Mouse (Mus musculus) megakaryocyte, embryonic 14.5 days (primary cell): ENCODE data around the gene Lzts2. TPM values are rescaled to one million over a fixed set of nuclear protein-coding genes. Genes with fewer than 3 reads are reported as not detected.

Experiments
- H3K27me3 ChIP-seq: replicated peaks from 2 replicates; pipeline ENCODE3; 2012; ENCODE audit warnings: inconsistent platforms
- H3K36me3 ChIP-seq: replicated peaks from 2 replicates; pipeline ENCODE3; 2012; ENCODE audit warnings: low read length, inconsistent platforms, mixed read lengths
- H3K4me1 ChIP-seq: 2 replicates; pipeline ENCODE4 v1.6.1; 2012; ENCODE audit warnings: inconsistent platforms
- H3K4me3 ChIP-seq: replicated peaks from 2 replicates; pipeline ENCODE3; 2012; ENCODE audit warnings: moderate library complexity, mild to moderate bottlenecking, inconsistent platforms
- H3K9me3 ChIP-seq: 2 replicates; pipeline ENCODE4 v1.6.1; 2012; ENCODE audit warnings: inconsistent platforms
- FLI1 ChIP-seq: IDR thresholded peaks from 2 replicates; pipeline ENCODE4 v1.6.1; 2012; ENCODE audit warnings: low read length, inconsistent platforms, mixed read lengths
- GATA1 ChIP-seq: IDR thresholded peaks from 3 replicates; pipeline ENCODE4 v1.6.1; 2012; ENCODE audit warnings: mixed read lengths, low read length, inconsistent platforms, borderline replicate concordance
- polyA plus RNA-seq: library from polyadenylated mRNA; stranded (reverse); fragments of >175 nt; gene quantifications from 2 replicates; pipeline ENCODE4 v1.2.3, GENCODE M21; 2012; ENCODE audit warnings: low replicate concordance; ENCODE audit not compliant: insufficient read depth

Gene Lzts2
- 59.9 and 91.6 TPM in 2 replicates for polyA plus RNA-seq

DNA sequence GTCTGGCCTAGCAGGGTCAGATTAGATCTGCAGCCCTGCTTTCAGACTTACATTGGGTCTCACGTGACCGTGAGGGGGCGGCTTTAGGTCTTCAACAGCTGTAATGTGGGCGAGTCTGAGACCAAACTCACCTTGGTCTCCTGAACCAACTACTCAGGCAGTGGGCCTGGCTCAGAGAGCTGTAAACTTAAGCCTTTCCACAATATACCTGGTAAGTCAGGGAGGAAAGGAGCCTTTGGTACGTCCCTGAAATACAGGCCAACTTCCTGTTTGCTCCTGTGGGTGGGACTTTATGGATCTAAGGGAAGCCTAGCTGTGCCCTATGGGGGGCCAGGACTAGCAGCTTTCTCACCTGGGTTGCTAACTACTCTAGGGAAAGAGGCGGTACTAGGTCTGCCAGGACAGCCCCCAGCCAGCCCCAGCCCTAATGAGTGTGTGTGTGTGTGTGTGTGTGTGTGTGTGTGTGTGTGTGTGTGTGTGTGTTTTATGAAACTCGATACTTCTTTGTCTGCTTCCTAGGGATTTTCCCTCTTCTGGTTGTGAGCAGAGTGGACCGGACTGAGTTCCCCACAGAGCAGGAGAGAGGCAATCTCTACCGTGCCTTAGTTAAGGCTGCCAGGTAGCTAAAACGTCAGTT, at the start of gene Lzts2:
Lzts2 (plus strand) TSS at position 80 of the 637 bp plus-strand sequence.
- Histone ChIP-seq H3K4me3 (peak within 1 kb of the TSS; percentile 99), H3K4me1 (peaks cover 60% of the 10 kb centered on the region), H3K9me3 (no peaks in the 10 kb centered on the region), H3K27me3 (no peaks in the 10 kb centered on the region), H3K36me3 (peaks cover 34% of the 10 kb centered on the region)
- no peak for TF ChIP-seq GATA1
- TF ChIP-seq FLI1: no peak

DNA sequence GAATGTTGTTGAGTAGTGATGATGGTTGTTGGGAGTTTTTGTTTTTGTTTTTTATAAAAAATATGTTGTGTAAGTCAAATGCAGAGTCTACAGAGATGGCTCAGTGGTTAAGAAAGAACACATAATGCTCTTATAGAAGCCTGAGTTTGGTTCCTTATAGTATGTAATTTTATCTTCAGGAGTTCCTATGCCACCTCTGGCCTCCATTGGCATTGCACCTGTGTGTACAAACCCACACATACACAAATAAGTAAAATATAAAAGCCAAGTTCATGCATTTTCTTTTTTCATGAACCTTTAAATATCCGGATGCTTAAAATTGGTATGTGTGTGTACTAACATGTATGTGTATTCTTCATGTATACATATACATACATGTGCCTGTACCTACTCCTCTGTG, 48.2 kb upstream of the Lzts2 start:
- Histone ChIP-seq H3K36me3 (peaks cover 94% of the 10 kb centered on the region), H3K4me3 (no peak overlapping the region), H3K27me3 (no peaks in the 10 kb centered on the region), H3K4me1 (peaks cover 5% of the 10 kb centered on the region; the same call in 1 of the 2 replicates), H3K9me3 (no peaks in the 10 kb centered on the region)
- TF ChIP-seq GATA1: no peak
- no peak for TF ChIP-seq FLI1

GRCm38 (mm10) chr19:44968329-44968728, 45.9 kb upstream of the Lzts2 start:
- Histone ChIP-seq H3K36me3 (peaks cover 93% of the 10 kb centered on the region), H3K27me3 (no peaks in the 10 kb centered on the region), H3K4me1 (peaks cover 5% of the 10 kb centered on the region; the same call in 1 of the 2 replicates), H3K4me3 (no peak overlapping the region), H3K9me3 (no peaks in the 10 kb centered on the region)
- TF ChIP-seq FLI1 (no peak), GATA1 (no peak)

- TF ChIP-seq GATA1 (no peak), FLI1 (no peak)
- H3K36me3 ChIP-seq: peaks cover 99% of the 10 kb centered on the region
- H3K4me1 ChIP-seq: no peaks in the 10 kb centered on the region
- no peaks in the 10 kb centered on the region for H3K9me3 ChIP-seq
- no peaks in the 10 kb centered on the region for H3K27me3 ChIP-seq
- H3K4me3 ChIP-seq: no peak overlapping the region
These were observed 37.6 kb upstream of the Lzts2 start for GRCm38 (mm10) chr19:44976636-44977035.

DNA sequence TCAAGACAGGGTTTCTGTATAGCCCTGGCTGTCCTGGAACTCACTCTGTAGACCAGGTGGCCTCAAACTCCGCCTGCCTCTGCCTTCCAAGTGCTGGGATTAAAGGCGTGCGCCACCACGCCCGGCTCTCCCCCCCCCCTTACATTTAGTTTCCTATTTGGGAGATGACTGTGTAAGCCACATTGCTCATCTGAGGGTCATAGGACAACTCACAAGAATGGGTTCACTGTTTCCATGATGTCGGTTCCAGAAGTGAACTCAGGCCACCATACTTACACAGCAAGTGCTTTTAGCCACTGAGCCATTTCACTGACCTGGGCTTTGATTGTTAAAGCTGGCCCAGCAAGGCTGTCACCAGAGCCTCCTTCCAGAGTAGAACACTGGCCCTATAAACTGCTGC, 37.1 kb upstream of the Lzts2 start:
- Histone ChIP-seq H3K36me3 (peaks cover 99% of the 10 kb centered on the region), H3K27me3 (no peaks in the 10 kb centered on the region), H3K4me3 (no peak overlapping the region), H3K9me3 (no peaks in the 10 kb centered on the region), H3K4me1 (no peaks in the 10 kb centered on the region)
- TF ChIP-seq FLI1 (no peak), GATA1 (no peak)

- Histone ChIP-seq H3K4me1 (peaks cover 6% of the 10 kb centered on the region), H3K36me3 (peaks cover 79% of the 10 kb centered on the region), H3K9me3 (no peaks in the 10 kb centered on the region), H3K27me3 (no peaks in the 10 kb centered on the region), H3K4me3 (no peak overlapping the region)
- TF ChIP-seq FLI1 (no peak), GATA1 (no peak)
These were observed 33.4 kb upstream of the Lzts2 start for GRCm38 (mm10) chr19:44980787-44981186.

DNA sequence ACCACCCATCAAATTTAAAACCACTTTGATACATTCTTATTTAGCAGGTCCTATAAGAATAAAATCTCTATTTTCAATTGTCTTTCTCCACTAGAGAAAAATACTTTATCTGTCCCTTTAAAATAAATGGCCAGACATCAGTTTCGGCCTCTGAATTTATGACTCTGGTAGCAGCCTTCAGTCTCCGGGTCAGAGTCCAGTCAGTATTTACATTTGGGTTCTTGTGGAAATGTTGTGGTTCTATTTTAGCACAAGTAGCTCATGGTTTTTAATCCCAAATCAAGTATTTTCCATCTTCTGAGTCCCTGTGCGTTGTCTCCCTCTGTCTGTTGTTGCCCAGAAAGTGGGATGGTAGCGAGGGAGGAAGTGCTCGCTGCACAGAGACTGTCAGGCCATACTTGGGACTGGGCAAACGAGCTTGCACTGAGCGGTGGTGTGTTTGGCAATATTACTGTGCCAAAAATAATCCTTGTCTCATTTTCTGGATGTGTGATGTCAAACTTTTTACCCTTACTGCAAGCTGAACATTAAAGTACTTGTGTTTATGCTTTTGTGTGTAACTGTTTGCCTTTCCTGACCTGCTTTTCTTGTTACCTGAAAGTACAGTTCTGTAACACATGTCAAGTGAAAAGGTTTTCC, 31.6 kb upstream of the Lzts2 start:
- Histone ChIP-seq H3K36me3 (peaks cover 61% of the 10 kb centered on the region), H3K27me3 (peaks cover 9% of the 10 kb centered on the region), H3K4me1 (peaks cover 14% of the 10 kb centered on the region), H3K9me3 (no peaks in the 10 kb centered on the region), H3K4me3 (no peak overlapping the region)
- TF ChIP-seq FLI1: no peak
- TF ChIP-seq GATA1: no peak

DNA sequence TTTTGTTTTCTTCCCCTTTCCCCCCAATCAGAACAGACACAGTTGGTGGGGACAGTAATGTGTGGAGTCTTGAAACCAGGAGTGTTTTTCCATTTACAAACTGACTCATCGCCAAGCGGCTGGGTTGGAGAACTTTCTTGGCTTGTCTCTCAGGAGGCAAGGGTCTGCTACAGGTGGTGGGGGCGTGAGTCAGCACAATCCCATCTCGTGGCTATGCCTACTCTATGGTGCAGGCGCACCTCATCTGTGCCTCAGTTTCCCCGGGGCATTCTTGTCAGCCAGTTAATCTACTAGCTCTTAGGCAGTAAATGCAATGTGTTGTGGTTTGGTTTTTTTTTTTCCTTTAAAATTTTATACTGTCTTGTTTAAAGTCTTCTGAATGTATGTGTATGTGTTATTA, 30.8 kb upstream of the Lzts2 start:
- H3K36me3 ChIP-seq: peaks cover 53% of the 10 kb centered on the region
- TF ChIP-seq GATA1: no peak
- TF ChIP-seq FLI1: no peak
- peaks cover 17% of the 10 kb centered on the region for H3K27me3 ChIP-seq

DNA sequence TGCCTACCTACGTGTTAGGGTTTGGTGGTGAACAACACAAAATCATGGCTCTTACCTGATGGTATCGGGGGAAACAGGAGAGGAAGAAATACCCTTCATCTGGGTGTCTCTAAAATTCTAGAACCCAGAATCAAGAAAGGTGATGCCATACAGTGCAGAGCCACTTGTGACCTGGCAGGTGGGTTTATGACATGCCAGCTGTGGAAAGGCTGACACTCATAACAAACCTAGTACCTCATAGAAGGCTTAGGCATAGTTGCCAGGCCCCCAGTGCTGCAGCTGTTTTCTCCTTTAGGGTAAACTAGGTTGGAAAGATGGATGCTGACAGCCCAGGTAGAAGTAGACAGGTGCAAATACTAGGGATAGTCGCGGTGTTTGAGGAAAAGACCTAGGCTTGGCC, 29.8 kb upstream of the Lzts2 start:
- Histone ChIP-seq H3K4me3 (no peak overlapping the region), H3K27me3 (peaks cover 27% of the 10 kb centered on the region), H3K36me3 (peaks cover 43% of the 10 kb centered on the region), H3K9me3 (no peaks in the 10 kb centered on the region), H3K4me1 (peaks cover 25% of the 10 kb centered on the region)
- TF ChIP-seq FLI1 (no peak), GATA1 (no peak)

More for the DNA sequence above, 30.8 kb upstream of the Lzts2 start:
- Histone ChIP-seq H3K4me3 (no peak overlapping the region), H3K4me1 (peaks cover 15% of the 10 kb centered on the region), H3K9me3 (no peaks in the 10 kb centered on the region)
